8 mouse cellular contexts compared by ENCODE assay signal in genomic region chr10:56227771-56228275, GRCm38 (mm10). TPM values are rescaled to one million over a fixed set of nuclear protein-coding genes. Genes with fewer than 3 reads are reported as not detected.
DNase-seq lines count a peak whose midpoint lies in the region; ATAC-seq lines count a peak whose summit lies in the region.

No protein-coding gene starts in this region.

- H3K36me3 ChIP-seq in embryonic facial prominence, embryonic 10.5 days (replicated peaks), result 0 out of 2 replicates have a peak, but pooled peaks cover 1% of the 10 kb centered on the region
- no peaks in the 10 kb centered on the region for H3K36me3 ChIP-seq in intestine, embryonic 16.5 days (ENCODE audit: control insufficient read depth, insufficient read depth, low read length)
- H3K36me3 ChIP-seq in neural tube, embryonic 14.5 days (ENCODE audit: control insufficient read depth, insufficient read depth, low read length), result no peaks in the 10 kb centered on the region

- H3K4me3 ChIP-seq in embryonic facial prominence, embryonic 10.5 days, result peak overlapping the region; percentile 67
- H3K4me3 ChIP-seq in intestine, embryonic 16.5 days (ENCODE audit: low read length), result peak overlapping the region; percentile 65
- H3K4me3 ChIP-seq in neural tube, embryonic 14.5 days (ENCODE audit: low read depth, low read length), result peak overlapping the region; percentile 47

- peaks cover 6% of the 10 kb centered on the region for H3K4me1 ChIP-seq in embryonic facial prominence, embryonic 10.5 days
- 0 out of 2 replicates have a peak, but pooled peaks cover 5% of the 10 kb centered on the region for H3K4me1 ChIP-seq in intestine, embryonic 16.5 days (ENCODE audit: control insufficient read depth, insufficient read depth, low read length)
- H3K4me1 ChIP-seq in neural tube, embryonic 14.5 days (ENCODE audit: control insufficient read depth, insufficient read depth, low read length), result peaks cover 5% of the 10 kb centered on the region; the same call in 1 of the 2 replicates

- WGBS in embryonic facial prominence, embryonic 10.5 days, result 77% methylated on average over 8 of the region's 8 CpGs
- WGBS in intestine, embryonic 16.5 days, result 74% methylated on average over 8 of the region's 8 CpGs
- WGBS in neural tube, embryonic 14.5 days, result 78% methylated on average over 8 of the region's 8 CpGs

- H3K4me2 ChIP-seq in intestine, embryonic 16.5 days (ENCODE audit: low read depth, low read length), result peak overlapping the region; percentile 63
- H3K4me2 ChIP-seq in neural tube, embryonic 14.5 days (ENCODE audit: low read depth, low read length), result peak overlapping the region; percentile 57

- peak; percentile 22 for ATAC-seq in intestine, embryonic 16.5 days
- ATAC-seq in neural tube, embryonic 14.5 days (ENCODE audit: low read depth), result no peak

- peak; percentile 5 for DNase-seq in kidney, postnatal 10 days
- DNase-seq in kidney, postnatal 25 days, result no peak
- DNase-seq in Muller cell, postnatal 12 days (ENCODE audit: inconsistent ontology term), result peak; percentile 23
- peak; percentile 13 for DNase-seq in embryonic facial prominence, embryonic 10.5 days (ENCODE audit: low spot score)
- no peak for DNase-seq in urinary bladder, postnatal 10 days (ENCODE audit: low spot score)
- DNase-seq in spleen, adult 12 weeks (ENCODE audit: low spot score), result no peak

- H3K27me3 ChIP-seq in embryonic facial prominence, embryonic 10.5 days (replicated peaks; ENCODE audit: low read depth, poor library complexity, severe bottlenecking), result no peaks in the 10 kb centered on the region
- no peaks in the 10 kb centered on the region for H3K27me3 ChIP-seq in intestine, embryonic 16.5 days (replicated peaks; ENCODE audit: control insufficient read depth, insufficient read depth, low read length)
- H3K27me3 ChIP-seq in neural tube, embryonic 14.5 days (ENCODE audit: control insufficient read depth, insufficient read depth, low read length), result no peaks in the 10 kb centered on the region

- H3K27ac ChIP-seq in embryonic facial prominence, embryonic 10.5 days (replicated peaks), result peak overlapping the region; percentile 89
- no peak overlapping the region for H3K27ac ChIP-seq in intestine, embryonic 16.5 days (ENCODE audit: low read length)
- H3K27ac ChIP-seq in neural tube, embryonic 14.5 days (ENCODE audit: low read depth, low read length), result no peak overlapping the region

- peak overlapping the region; percentile 36 for H3K9ac ChIP-seq in intestine, embryonic 16.5 days (ENCODE audit: low read depth, low read length)
- H3K9ac ChIP-seq in neural tube, embryonic 14.5 days (replicated peaks; ENCODE audit: low read depth, low read length), result peak overlapping the region; percentile 45; the same call in 1 of the 2 replicates

- H3K9me3 ChIP-seq in embryonic facial prominence, embryonic 10.5 days, result no peaks in the 10 kb centered on the region
- no peaks in the 10 kb centered on the region for H3K9me3 ChIP-seq in intestine, embryonic 16.5 days (ENCODE audit: control insufficient read depth, low read length)
- no peaks in the 10 kb centered on the region for H3K9me3 ChIP-seq in neural tube, embryonic 14.5 days (ENCODE audit: control insufficient read depth, low read length)

RNA-seq across cellular contexts. Expression of gene Tbc1d32, which starts 0.7 kb away (rescaled TPM):
- 4.2 and 4.4 TPM in 2 replicates for polyA plus RNA-seq in embryonic facial prominence, embryonic 10.5 days (2016; fragmentation: Nextera tagmentation; extraction: Ambion mirVana)
- 2.3 and 2.6 TPM in 2 replicates for polyA plus RNA-seq in intestine, embryonic 16.5 days (2015; fragmentation: Nextera tagmentation; extraction: Ambion mirVana)
- 2.7 and 3.1 TPM in 2 replicates for polyA plus RNA-seq in neural tube, embryonic 14.5 days (2014; fragmentation: Nextera tagmentation; extraction: Ambion mirVana)

Comparison
In these comparisons a context has a peak if more than half of its experiments do, and no peak if none do; other contexts are left out.
1. DNase-seq: peak in kidney, postnatal 10 days (single experiment), Muller cell, postnatal 12 days (single experiment) and embryonic facial prominence, embryonic 10.5 days (single experiment); none in kidney, postnatal 25 days (0 of 2), urinary bladder, postnatal 10 days (single experiment) and spleen, adult 12 weeks (single experiment).
2. Peak in every context shown above with its lines, with median percentiles within 50 percentile points of each other: H3K4me3 ChIP-seq.